Mouse (Mus musculus) left cerebral cortex, postnatal 4 days (tissue): ENCODE data around the gene Ankrd13c. TPM values are rescaled to one million over a fixed set of nuclear protein-coding genes. Genes with fewer than 3 reads are reported as not detected.

Experiments used
- total RNA-seq, 2 experiments: library from RNA; stranded (reverse); gene quantifications; 2 replicates each; pipeline ENCODE4 v1.2.3; 2021

The Ankrd13c gene
- total RNA-seq, 2 experiments from 2014 or later = 75.1 to 79.6 TPM

Other genes starting within 250 kb of the Ankrd13c start
- gene Cth, start 22.2 kb upstream of the Ankrd13c start, total RNA-seq = 1 to 10 TPM; 3.5 to 3.7 TPM
- gene Srsf11, start 89.4 kb downstream of the Ankrd13c start, total RNA-seq = 100 to 1,000 TPM; 209 to 210 TPM
- 10 to 100 TPM; 38.3 to 46.9 TPM for gene Lrrc40, start 89.4 kb downstream of the Ankrd13c start, total RNA-seq